Mouse (Mus musculus): ENCODE measurements at regions not wholly inside any gene's neighbourhood (a gene's known extent, or its start where the extent isn't known, plus 50 kb on each side); places are given as distances from the start of the nearest gene placed in this dataset.

GRCm38 (mm10) chr13:52179977-52180376, 333.5 kb downstream of the Gadd45g start:
- ATAC-seq (ENCODE audit: low read depth) (no peak), DNase-seq (ENCODE audit: low spot score) (no peak)
- Histone ChIP-seq H3K4me1 (ENCODE audit: control insufficient read depth, insufficient read depth, low read length) (no peaks in the 10 kb centered on the region), H3K9ac (ENCODE audit: low read depth, low read length) (no peak overlapping the region), H3K27me3 (replicated peaks; ENCODE audit: control insufficient read depth, insufficient read depth, low read length) (no peaks in the 10 kb centered on the region), H3K27ac (replicated peaks; ENCODE audit: low read depth, low read length) (no peak overlapping the region), H3K4me2 (ENCODE audit: low read depth, low read length) (no peak overlapping the region), H3K9me3 (ENCODE audit: control insufficient read depth, low read length) (no peaks in the 10 kb centered on the region), H3K36me3 (ENCODE audit: control insufficient read depth, insufficient read depth, low read length) (no peaks in the 10 kb centered on the region), H3K4me3 (ENCODE audit: low read depth, low read length) (no peak overlapping the region)
- WGBS: 87% methylated on average over 4 of the region's 4 CpGs

GRCm38 (mm10) chr13:52183635-52184034, 337.2 kb downstream of the Gadd45g start:
- no peaks in the 10 kb centered on the region for H3K36me3 ChIP-seq (ENCODE audit: control insufficient read depth, insufficient read depth, low read length)
- no peak overlapping the region for H3K9ac ChIP-seq (ENCODE audit: low read depth, low read length)
- H3K4me3 ChIP-seq (ENCODE audit: low read depth, low read length): no peak overlapping the region
- H3K27ac ChIP-seq (replicated peaks; ENCODE audit: low read depth, low read length): no peak overlapping the region
- H3K4me1 ChIP-seq (ENCODE audit: control insufficient read depth, insufficient read depth, low read length): no peaks in the 10 kb centered on the region
- H3K9me3 ChIP-seq (ENCODE audit: control insufficient read depth, low read length): no peaks in the 10 kb centered on the region
- no peak for ATAC-seq (ENCODE audit: low read depth)
- H3K4me2 ChIP-seq (ENCODE audit: low read depth, low read length): no peak overlapping the region
- no peak for DNase-seq (ENCODE audit: low spot score)
- WGBS: 62% methylated on average over 5 of the region's 5 CpGs
- no peaks in the 10 kb centered on the region for H3K27me3 ChIP-seq (replicated peaks; ENCODE audit: control insufficient read depth, insufficient read depth, low read length)

GRCm38 (mm10) chr13:52185574-52185973, 339.1 kb downstream of the Gadd45g start:
- H3K4me1 ChIP-seq (ENCODE audit: control insufficient read depth, insufficient read depth, low read length): peaks cover 2% of the 10 kb centered on the region; the same call in 1 of the 2 replicates
- WGBS: 47% methylated on average over 1 of the region's 1 CpGs

GRCm38 (mm10) chr13:52187841-52188604, 341.5 kb downstream of the Gadd45g start:
- WGBS: 88% methylated on average over 8 of the region's 8 CpGs
- no peak overlapping the region for H3K4me2 ChIP-seq (ENCODE audit: low read depth, low read length)
- H3K27ac ChIP-seq (replicated peaks; ENCODE audit: low read depth, low read length): no peak overlapping the region
- H3K36me3 ChIP-seq (ENCODE audit: control insufficient read depth, insufficient read depth, low read length): no peaks in the 10 kb centered on the region
- H3K27me3 ChIP-seq (replicated peaks; ENCODE audit: control insufficient read depth, insufficient read depth, low read length): no peaks in the 10 kb centered on the region
- H3K4me1 ChIP-seq (ENCODE audit: control insufficient read depth, insufficient read depth, low read length): peaks cover 2% of the 10 kb centered on the region; the same call in 1 of the 2 replicates
- H3K4me3 ChIP-seq (ENCODE audit: low read depth, low read length): no peak overlapping the region
- H3K9ac ChIP-seq (ENCODE audit: low read depth, low read length): no peak overlapping the region
- ATAC-seq (ENCODE audit: low read depth): no peak
- DNase-seq (ENCODE audit: low spot score): no peak
- H3K9me3 ChIP-seq (ENCODE audit: control insufficient read depth, low read length): no peaks in the 10 kb centered on the region

More at GRCm38 (mm10) chr13:52185574-52185973, 339.1 kb downstream of the Gadd45g start:
- Histone ChIP-seq H3K36me3 (ENCODE audit: control insufficient read depth, insufficient read depth, low read length) (no peaks in the 10 kb centered on the region), H3K27ac (replicated peaks; ENCODE audit: low read depth, low read length) (no peak overlapping the region), H3K27me3 (replicated peaks; ENCODE audit: control insufficient read depth, insufficient read depth, low read length) (no peaks in the 10 kb centered on the region), H3K9me3 (ENCODE audit: control insufficient read depth, low read length) (no peaks in the 10 kb centered on the region), H3K4me3 (ENCODE audit: low read depth, low read length) (no peak overlapping the region), H3K4me2 (ENCODE audit: low read depth, low read length) (no peak overlapping the region), H3K9ac (ENCODE audit: low read depth, low read length) (no peak overlapping the region)
- ATAC-seq (ENCODE audit: low read depth) (no peak), DNase-seq (ENCODE audit: low spot score) (no peak)

GRCm38 (mm10) chr13:52188605-52189003, 342.1 kb downstream of the Gadd45g start:
- DNase-seq (ENCODE audit: low spot score) (peak; percentile 27), ATAC-seq (ENCODE audit: low read depth) (peak; percentile 61; the same call in 1 of the 2 replicates)
- H3K4me1 ChIP-seq (ENCODE audit: control insufficient read depth, insufficient read depth, low read length): peaks cover 2% of the 10 kb centered on the region; the same call in 1 of the 2 replicates
- WGBS: 61% methylated on average over 2 of the region's 2 CpGs
- no peak overlapping the region for H3K27ac ChIP-seq (replicated peaks; ENCODE audit: low read depth, low read length)
- no peak overlapping the region for H3K4me3 ChIP-seq (ENCODE audit: low read depth, low read length)
- H3K27me3 ChIP-seq (replicated peaks; ENCODE audit: control insufficient read depth, insufficient read depth, low read length): no peaks in the 10 kb centered on the region
- H3K4me2 ChIP-seq (ENCODE audit: low read depth, low read length): no peak overlapping the region
- no peaks in the 10 kb centered on the region for H3K9me3 ChIP-seq (ENCODE audit: control insufficient read depth, low read length)
- H3K9ac ChIP-seq (ENCODE audit: low read depth, low read length): no peak overlapping the region
- H3K36me3 ChIP-seq (ENCODE audit: control insufficient read depth, insufficient read depth, low read length): no peaks in the 10 kb centered on the region

- no peaks in the 10 kb centered on the region for H3K27me3 ChIP-seq (replicated peaks; ENCODE audit: control insufficient read depth, insufficient read depth, low read length)
- no peaks in the 10 kb centered on the region for H3K36me3 ChIP-seq (ENCODE audit: control insufficient read depth, insufficient read depth, low read length)
- DNase-seq (ENCODE audit: low spot score) (peak; percentile 22), ATAC-seq (ENCODE audit: low read depth) (no peak)
- peaks cover 2% of the 10 kb centered on the region; the same call in 1 of the 2 replicates for H3K4me1 ChIP-seq (ENCODE audit: control insufficient read depth, insufficient read depth, low read length)
- no peak overlapping the region for H3K9ac ChIP-seq (ENCODE audit: low read depth, low read length)
- H3K4me3 ChIP-seq (ENCODE audit: low read depth, low read length): no peak overlapping the region
- H3K27ac ChIP-seq (replicated peaks; ENCODE audit: low read depth, low read length): no peak overlapping the region
- WGBS: 59% methylated on average over 10 of the region's 10 CpGs
- H3K4me2 ChIP-seq (ENCODE audit: low read depth, low read length): no peak overlapping the region
- no peaks in the 10 kb centered on the region for H3K9me3 ChIP-seq (ENCODE audit: control insufficient read depth, low read length)
Measured at GRCm38 (mm10) chr13:52189382-52189923, 341.6 kb downstream of the Diras2 start.

- WGBS: 68% methylated on average over 9 of the region's 9 CpGs
- H3K27ac ChIP-seq (replicated peaks; ENCODE audit: low read depth, low read length): no peak overlapping the region
- peaks cover 2% of the 10 kb centered on the region; the same call in 1 of the 2 replicates for H3K4me1 ChIP-seq (ENCODE audit: control insufficient read depth, insufficient read depth, low read length)
- H3K9me3 ChIP-seq (ENCODE audit: control insufficient read depth, low read length): no peaks in the 10 kb centered on the region
- no peak for DNase-seq (ENCODE audit: low spot score)
- H3K36me3 ChIP-seq (ENCODE audit: control insufficient read depth, insufficient read depth, low read length): no peaks in the 10 kb centered on the region
- H3K27me3 ChIP-seq (replicated peaks; ENCODE audit: control insufficient read depth, insufficient read depth, low read length): no peaks in the 10 kb centered on the region
- no peak for ATAC-seq (ENCODE audit: low read depth)
- H3K9ac ChIP-seq (ENCODE audit: low read depth, low read length): no peak overlapping the region
- H3K4me2 ChIP-seq (ENCODE audit: low read depth, low read length): no peak overlapping the region
- no peak overlapping the region for H3K4me3 ChIP-seq (ENCODE audit: low read depth, low read length)
Measured at GRCm38 (mm10) chr13:52190256-52190655, 340.8 kb downstream of the Diras2 start.

GRCm38 (mm10) chr13:52190848-52191590, 340.1 kb downstream of the Diras2 start:
- DNase-seq (ENCODE audit: low spot score): no peak
- no peak overlapping the region for H3K9ac ChIP-seq (ENCODE audit: low read depth, low read length)
- peaks cover 2% of the 10 kb centered on the region; the same call in 1 of the 2 replicates for H3K4me1 ChIP-seq (ENCODE audit: control insufficient read depth, insufficient read depth, low read length)
- WGBS: 83% methylated on average over 15 of the region's 15 CpGs
- no peak overlapping the region for H3K4me2 ChIP-seq (ENCODE audit: low read depth, low read length)
- no peaks in the 10 kb centered on the region for H3K36me3 ChIP-seq (ENCODE audit: control insufficient read depth, insufficient read depth, low read length)
- no peaks in the 10 kb centered on the region for H3K9me3 ChIP-seq (ENCODE audit: control insufficient read depth, low read length)
- no peak overlapping the region for H3K27ac ChIP-seq (replicated peaks; ENCODE audit: low read depth, low read length)
- H3K4me3 ChIP-seq (ENCODE audit: low read depth, low read length): no peak overlapping the region
- no peaks in the 10 kb centered on the region for H3K27me3 ChIP-seq (replicated peaks; ENCODE audit: control insufficient read depth, insufficient read depth, low read length)
- no peak for ATAC-seq (ENCODE audit: low read depth)

Data from embryonic facial prominence, embryonic 14.5 days (tissue).